Mouse (Mus musculus) hindbrain, embryonic 15.5 days (tissue): ENCODE results near the gene Prkcd. TPM values are rescaled to one million over a fixed set of nuclear protein-coding genes. Genes with fewer than 3 reads are reported as not detected.
"Not testable (repeated sequence)": the region's sequence is repeated elsewhere in the genome, so short reads cannot be mapped to it uniquely, and the experiment has no call there.

Experiments
- ATAC-seq: fragments of 200-750 bp; cut with Nextera tagmentation; 2 replicates; pipeline ENCODE4 v1.8.0; 2017; ENCODE audit warnings: low read depth, moderate number of reproducible peaks, moderate TSS enrichment; ENCODE audit not compliant: low FRiP score
- H3K27ac ChIP-seq: fragments of 300-500 bp; sonication (generic); replicated peaks from 2 replicates; pipeline ENCODE4 v1.5.1; 2015; ENCODE audit warnings: mild to moderate bottlenecking, inconsistent platforms
- H3K27me3 ChIP-seq: fragments of 300-500 bp; sonication (generic); 2 replicates; pipeline ENCODE4 v1.6.1; 2015; ENCODE audit warnings: control low read depth, inconsistent platforms
- H3K36me3 ChIP-seq: fragments of 300-500 bp; sonication (generic); 2 replicates; pipeline ENCODE4 v1.6.1; 2015; ENCODE audit warnings: control low read depth, inconsistent platforms
- H3K4me1 ChIP-seq: fragments of 300-500 bp; sonication (generic); replicated peaks from 2 replicates; pipeline ENCODE4 v1.6.1; 2015; ENCODE audit warnings: control low read depth, inconsistent platforms
- H3K4me2 ChIP-seq: fragments of 300-500 bp; sonication (generic); 2 replicates; pipeline ENCODE4 v1.6.1; 2015; ENCODE audit warnings: moderate library complexity, mild to moderate bottlenecking, inconsistent platforms
- H3K4me3 ChIP-seq: fragments of 300-500 bp; sonication (generic); 2 replicates; pipeline ENCODE4 v1.5.1; 2015; ENCODE audit warnings: mild to moderate bottlenecking, inconsistent platforms
- H3K9ac ChIP-seq: fragments of 300-500 bp; sonication (generic); 2 replicates; pipeline ENCODE4 v1.6.1; 2015; ENCODE audit warnings: inconsistent platforms
- H3K9me3 ChIP-seq: fragments of 300-500 bp; sonication (generic); 2 replicates; pipeline ENCODE4 v1.6.1; 2016; ENCODE audit warnings: control low read depth, inconsistent platforms
- WGBS: fragments of 180-500 bp; shearing (Covaris S2); methylation state at CpG from one replicate; pipeline ENCODE4 v1.1.7; 2015; 5-methylcytosine and 5-hydroxymethylcytosine counted together
- polyA plus RNA-seq: library from polyadenylated mRNA; unstranded; fragments of >200 nt; fragmentation: Nextera tagmentation; extraction: Ambion mirVana; gene quantifications from 2 replicates; pipeline ENCODE4 v1.2.1, GENCODE M21; 2015

Prkcd gene
- polyA plus RNA-seq, 1 experiment from 2014 or later, result 27.1 TPM

DNA sequence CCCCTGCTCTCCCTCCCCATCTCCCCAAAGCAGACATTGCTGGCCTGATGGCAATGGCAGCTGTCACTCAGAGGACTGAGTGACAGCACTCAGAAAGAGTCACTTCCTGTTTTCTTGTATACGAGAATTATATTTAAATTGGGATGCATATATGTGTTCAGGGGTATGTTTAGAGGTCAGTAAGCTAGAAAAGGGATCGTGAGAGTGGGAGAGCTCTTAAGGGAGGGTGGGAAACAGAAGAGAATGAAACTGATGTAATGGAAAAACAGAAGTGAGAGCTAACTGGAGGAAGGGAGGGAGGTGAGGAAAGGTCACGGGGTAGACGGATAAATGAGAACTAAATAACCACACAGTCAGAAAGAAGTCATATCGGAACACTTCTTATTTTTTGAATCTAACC is 46.8 kb downstream of the Prkcd start:
- H3K27ac ChIP-seq, result no peak overlapping the region
- H3K9ac ChIP-seq, result no peak overlapping the region
- no peaks in the 10 kb centered on the region for H3K4me1 ChIP-seq
- no peaks in the 10 kb centered on the region for H3K27me3 ChIP-seq
- no peak for ATAC-seq
- 0 out of 2 replicates have a peak, but pooled peaks cover 3% of the 10 kb centered on the region for H3K36me3 ChIP-seq
- H3K4me3 ChIP-seq, result no peak overlapping the region
- H3K9me3 ChIP-seq, result no peaks in the 10 kb centered on the region
- 81% methylated on average over 5 of the region's 5 CpGs for WGBS
- no peak overlapping the region for H3K4me2 ChIP-seq

- not testable (repeated sequence) for H3K9me3 ChIP-seq, H3K27me3 ChIP-seq, H3K4me2 ChIP-seq, H3K9ac ChIP-seq, H3K4me3 ChIP-seq, H3K27ac ChIP-seq, ATAC-seq, H3K4me1 ChIP-seq
- H3K36me3 ChIP-seq, result peaks cover 20% of the 10 kb centered on the region
- WGBS, result 56% methylated on average over 10 of the region's 12 CpGs
Observed at GRCm38 (mm10) chr14:30577303-30578062, 48.5 kb downstream of the Prkcd start.

DNA sequence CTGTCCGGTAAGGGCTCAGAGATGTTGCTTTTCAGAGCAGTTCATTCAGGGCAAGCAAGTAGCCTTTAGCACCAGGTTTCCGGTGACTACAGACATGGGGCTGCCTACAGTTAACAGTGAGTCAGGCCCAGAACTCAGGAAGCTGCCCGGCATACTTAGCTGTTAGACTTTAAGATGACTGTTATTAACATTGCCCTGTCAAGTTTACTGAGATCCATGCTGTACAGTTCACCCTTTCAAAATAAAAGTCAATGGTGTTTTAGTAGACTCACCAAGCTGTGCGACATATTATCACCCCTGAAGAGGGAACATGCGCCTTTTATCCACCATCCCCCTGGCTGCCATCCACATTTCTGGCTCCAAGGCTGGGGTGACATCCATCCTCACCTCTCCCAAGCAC is 49.8 kb downstream of the Prkcd start:
- Histone ChIP-seq H3K4me2 (no peak overlapping the region), H3K9ac (no peak overlapping the region), H3K4me1 (no peaks in the 10 kb centered on the region), H3K9me3 (no peaks in the 10 kb centered on the region), H3K27me3 (no peaks in the 10 kb centered on the region), H3K27ac (no peak overlapping the region), H3K4me3 (no peak overlapping the region), H3K36me3 (peaks cover 32% of the 10 kb centered on the region)
- 82% methylated on average over 5 of the region's 5 CpGs for WGBS
- no peak for ATAC-seq

DNA sequence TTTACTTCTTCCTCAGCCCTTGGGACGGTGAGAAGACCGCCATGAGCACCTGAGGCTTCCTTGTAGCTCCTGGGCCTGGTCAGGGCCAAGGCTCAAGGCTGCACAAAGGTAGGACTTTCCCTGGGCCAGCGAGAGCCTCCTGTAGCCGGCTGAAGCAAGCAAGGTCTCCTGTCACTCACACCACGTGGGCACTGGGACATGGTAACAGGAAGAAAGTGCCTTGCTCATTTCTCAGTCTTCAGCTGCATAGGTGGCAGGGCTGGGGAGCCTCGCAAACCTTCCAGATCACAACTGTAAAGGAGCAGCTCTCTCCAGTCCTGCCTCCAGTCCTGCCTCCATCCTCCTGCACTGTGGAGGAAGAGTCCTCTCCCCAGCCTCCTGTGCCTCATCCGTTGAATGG is 50.2 kb downstream of the Prkcd start:
- 79% methylated on average over 7 of the region's 7 CpGs for WGBS
- no peaks in the 10 kb centered on the region for H3K4me1 ChIP-seq
- H3K27ac ChIP-seq, result no peak overlapping the region
- H3K4me2 ChIP-seq, result no peak overlapping the region
- no peaks in the 10 kb centered on the region for H3K27me3 ChIP-seq
- ATAC-seq, result no peak
- H3K9me3 ChIP-seq, result no peaks in the 10 kb centered on the region
- peaks cover 37% of the 10 kb centered on the region for H3K36me3 ChIP-seq
- H3K9ac ChIP-seq, result no peak overlapping the region
- no peak overlapping the region for H3K4me3 ChIP-seq

- H3K27ac ChIP-seq, result no peak overlapping the region
Observed at GRCm38 (mm10) chr14:30573983-30574584, 51.9 kb downstream of the Prkcd start.

DNA sequence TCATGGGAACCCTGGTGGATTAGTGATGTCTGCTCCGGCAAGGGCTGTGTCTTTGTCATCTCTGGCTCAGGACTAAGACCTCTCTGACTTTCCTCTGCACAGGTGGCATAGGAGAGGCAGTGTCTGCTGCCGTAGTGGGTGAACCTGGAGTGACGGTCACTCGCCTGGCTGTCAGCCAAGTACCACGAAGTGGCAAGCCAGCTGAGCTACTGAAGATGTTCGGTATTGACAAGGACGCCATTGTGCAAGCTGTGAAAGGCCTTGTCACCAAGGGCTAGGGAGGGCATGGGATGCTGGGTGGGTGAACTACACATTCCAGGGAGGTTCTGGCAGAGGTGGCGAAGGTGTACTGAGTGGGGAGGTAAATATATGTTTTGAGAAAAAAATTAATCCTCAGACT is 52.8 kb downstream of the Prkcd start:
- H3K36me3 ChIP-seq, result peaks cover 57% of the 10 kb centered on the region
- no peaks in the 10 kb centered on the region for H3K4me1 ChIP-seq
- no peak for ATAC-seq
- 59% methylated on average over 8 of the region's 8 CpGs for WGBS
- no peaks in the 10 kb centered on the region for H3K27me3 ChIP-seq
- no peak overlapping the region for H3K4me2 ChIP-seq
- H3K9ac ChIP-seq, result no peak overlapping the region
- H3K27ac ChIP-seq, result no peak overlapping the region
- no peaks in the 10 kb centered on the region for H3K9me3 ChIP-seq
- H3K4me3 ChIP-seq, result no peak overlapping the region

More at GRCm38 (mm10) chr14:30573983-30574584, 51.9 kb downstream of the Prkcd start:
- Histone ChIP-seq H3K27me3 (no peaks in the 10 kb centered on the region), H3K9me3 (no peaks in the 10 kb centered on the region), H3K9ac (no peak overlapping the region), H3K4me3 (no peak overlapping the region), H3K4me1 (no peaks in the 10 kb centered on the region), H3K4me2 (no peak overlapping the region), H3K36me3 (peaks cover 49% of the 10 kb centered on the region)
- peak; percentile 48; the same call in 1 of the 2 replicates for ATAC-seq
- 71% methylated on average over 6 of the region's 6 CpGs for WGBS

DNA sequence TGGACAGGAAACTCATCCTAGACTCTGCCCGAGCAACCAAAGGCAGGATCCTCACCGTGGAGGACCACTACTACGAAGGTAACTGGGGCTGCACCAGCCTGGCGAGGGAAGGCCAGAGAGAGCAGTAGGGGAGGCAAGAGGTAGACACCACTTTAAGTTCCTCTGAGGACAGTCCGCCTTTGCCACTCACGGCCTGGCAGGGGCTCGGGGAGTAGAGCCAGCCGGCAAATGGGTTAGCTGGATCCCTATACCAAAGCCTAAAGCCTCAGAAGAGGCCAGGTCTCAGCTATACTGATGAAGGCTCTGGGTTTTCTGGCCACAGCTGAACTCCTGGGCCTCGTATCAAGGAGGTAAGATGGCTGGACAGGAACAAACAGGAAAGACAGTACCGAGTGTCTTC is 53.8 kb downstream of the Prkcd start:
- Histone ChIP-seq H3K9me3 (no peaks in the 10 kb centered on the region), H3K27ac (no peak overlapping the region), H3K4me3 (no peak overlapping the region), H3K4me2 (no peak overlapping the region), H3K27me3 (no peaks in the 10 kb centered on the region), H3K9ac (no peak overlapping the region), H3K36me3 (peaks cover 65% of the 10 kb centered on the region), H3K4me1 (no peaks in the 10 kb centered on the region)
- ATAC-seq, result no peak
- WGBS, result 91% methylated on average over 10 of the region's 10 CpGs

GRCm38 (mm10) chr14:30570303-30570702 is 55.7 kb downstream of the Prkcd start:
- H3K9ac ChIP-seq, result no peak overlapping the region
- no peak overlapping the region for H3K4me2 ChIP-seq
- 85% methylated on average over 9 of the region's 9 CpGs for WGBS

DNA sequence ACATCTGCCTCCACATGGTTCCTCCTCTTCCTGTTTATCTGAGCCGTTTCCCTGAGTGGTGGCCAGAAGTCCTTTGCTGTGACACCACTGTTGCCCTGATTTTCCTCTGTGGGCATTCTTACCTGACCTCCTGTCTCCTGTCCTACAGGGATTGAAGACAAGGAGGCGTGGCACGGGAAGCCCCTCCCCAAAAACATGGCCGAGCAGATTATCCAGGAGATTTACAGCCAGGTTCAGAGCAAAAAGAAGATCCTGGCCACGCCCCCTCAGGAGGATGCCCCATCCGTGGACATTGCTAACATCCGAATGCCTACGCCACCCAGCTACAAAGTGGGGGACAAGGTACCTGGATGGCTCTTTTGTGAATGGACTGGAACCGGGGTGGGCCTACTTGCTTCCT is 58.0 kb downstream of the Prkcd start:
- H3K27ac ChIP-seq, result no peak overlapping the region
- H3K9me3 ChIP-seq, result no peaks in the 10 kb centered on the region
- H3K4me2 ChIP-seq, result no peak overlapping the region
- WGBS, result 91% methylated on average over 9 of the region's 9 CpGs
- no peaks in the 10 kb centered on the region for H3K4me1 ChIP-seq
- ATAC-seq, result no peak
- H3K27me3 ChIP-seq, result no peaks in the 10 kb centered on the region
- H3K9ac ChIP-seq, result no peak overlapping the region
- H3K36me3 ChIP-seq, result peaks cover 83% of the 10 kb centered on the region
- H3K4me3 ChIP-seq, result no peak overlapping the region

More at GRCm38 (mm10) chr14:30570303-30570702, 55.7 kb downstream of the Prkcd start:
- peaks cover 83% of the 10 kb centered on the region for H3K36me3 ChIP-seq
- no peaks in the 10 kb centered on the region for H3K4me1 ChIP-seq
- H3K27me3 ChIP-seq, result no peaks in the 10 kb centered on the region
- ATAC-seq, result no peak
- no peak overlapping the region for H3K27ac ChIP-seq
- no peak overlapping the region for H3K4me3 ChIP-seq
- H3K9me3 ChIP-seq, result no peaks in the 10 kb centered on the region

DNA sequence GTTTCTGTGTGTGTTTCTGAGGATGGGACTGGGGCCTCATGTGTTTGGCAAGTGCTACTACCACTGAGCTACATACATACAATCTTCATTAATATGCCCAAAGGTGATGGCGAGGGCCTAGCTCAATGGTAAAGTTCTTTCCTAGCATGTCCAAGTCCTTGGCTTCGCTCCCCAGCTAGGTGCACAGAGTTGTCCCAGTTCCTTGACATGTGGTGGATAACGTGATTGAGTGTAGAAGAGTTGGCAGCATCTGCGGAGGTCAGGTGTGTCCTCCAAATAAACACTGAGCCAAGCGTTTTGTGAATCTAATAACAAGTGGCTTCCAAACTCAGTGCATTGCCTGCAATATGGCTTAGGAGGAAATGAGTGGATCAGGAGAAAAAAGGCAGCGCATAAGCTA is 59.7 kb downstream of the Prkcd start:
- H3K4me1 ChIP-seq, result peaks cover 6% of the 10 kb centered on the region
- H3K36me3 ChIP-seq, result peaks cover 72% of the 10 kb centered on the region

DNA sequence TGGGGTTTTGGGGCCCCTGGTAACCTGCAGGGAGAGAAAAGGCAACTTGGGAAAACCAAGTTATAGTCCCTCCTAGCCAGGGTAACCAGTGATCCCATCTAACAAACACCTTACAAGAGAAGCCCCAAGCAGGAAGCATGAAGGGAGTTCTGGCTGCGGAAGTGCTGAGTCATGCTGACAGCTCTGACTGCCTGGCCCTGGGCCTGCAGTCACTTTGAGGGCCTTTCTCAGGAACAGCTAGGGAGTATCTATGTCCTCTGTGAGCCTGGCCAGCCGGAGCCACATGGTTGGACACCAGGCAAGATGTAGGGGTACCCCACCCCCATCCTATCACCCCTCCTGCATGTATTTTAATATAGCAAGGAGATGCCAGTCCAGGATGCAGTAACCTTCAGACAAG is 61.6 kb downstream of the Prkcd start:
- Histone ChIP-seq H3K9ac (no peak overlapping the region), H3K4me2 (no peak overlapping the region), H3K9me3 (no peaks in the 10 kb centered on the region), H3K27ac (no peak overlapping the region), H3K4me1 (peaks cover 10% of the 10 kb centered on the region), H3K36me3 (peaks cover 75% of the 10 kb centered on the region), H3K4me3 (no peak overlapping the region), H3K27me3 (no peaks in the 10 kb centered on the region)
- no peak for ATAC-seq
- 87% methylated on average over 2 of the region's 2 CpGs for WGBS

More for the DNA sequence above, 59.7 kb downstream of the Prkcd start:
- Histone ChIP-seq H3K9ac (no peak overlapping the region), H3K27ac (no peak overlapping the region), H3K4me2 (no peak overlapping the region), H3K27me3 (no peaks in the 10 kb centered on the region), H3K9me3 (no peaks in the 10 kb centered on the region), H3K4me3 (no peak overlapping the region)
- ATAC-seq, result no peak
- 94% methylated on average over 6 of the region's 6 CpGs for WGBS

DNA sequence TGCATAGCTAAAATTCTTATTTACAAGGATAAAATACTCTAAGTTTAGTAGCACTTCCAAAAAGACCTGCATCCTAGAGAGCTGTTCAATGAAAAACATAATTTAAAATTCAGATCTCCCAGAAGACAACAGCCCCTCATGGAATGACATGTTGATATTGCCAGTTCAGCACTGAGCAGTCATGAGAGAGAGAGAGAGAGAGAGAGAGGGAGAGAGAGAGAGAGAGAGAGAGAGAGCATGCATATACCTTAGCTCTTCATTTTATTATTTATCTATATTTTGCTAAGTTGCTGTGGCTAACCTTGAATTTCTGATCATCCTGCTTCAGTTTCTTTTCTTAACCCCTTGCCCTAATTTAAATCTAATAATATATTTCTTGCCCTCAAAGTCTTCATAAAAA is 63.7 kb downstream of the Prkcd start:
- ATAC-seq, result no peak
- Histone ChIP-seq H3K36me3 (peaks cover 68% of the 10 kb centered on the region), H3K4me1 (peaks cover 17% of the 10 kb centered on the region), H3K4me3 (no peak overlapping the region), H3K4me2 (no peak overlapping the region), H3K27me3 (no peaks in the 10 kb centered on the region), H3K9me3 (no peaks in the 10 kb centered on the region), H3K9ac (no peak overlapping the region), H3K27ac (no peak overlapping the region)
